Mouse (Mus musculus) v-Abl transformed pro-B cells (cell line): ENCODE results near the gene Trp53.
"Not testable (repeated sequence)": the region's sequence is repeated elsewhere in the genome, so short reads cannot be mapped to it uniquely, and the experiment has no call there.

Experiments used
- in situ Hi-C, 2 experiments: fragments of 400-800 bp; cut with MboI; formaldehyde crosslinking; loops; one replicate each; pipeline ENCODE4 v1.15.1; 2025; ENCODE audit not compliant: unreplicated experiment in 2 of 2

Gene Trp53

DNA sequence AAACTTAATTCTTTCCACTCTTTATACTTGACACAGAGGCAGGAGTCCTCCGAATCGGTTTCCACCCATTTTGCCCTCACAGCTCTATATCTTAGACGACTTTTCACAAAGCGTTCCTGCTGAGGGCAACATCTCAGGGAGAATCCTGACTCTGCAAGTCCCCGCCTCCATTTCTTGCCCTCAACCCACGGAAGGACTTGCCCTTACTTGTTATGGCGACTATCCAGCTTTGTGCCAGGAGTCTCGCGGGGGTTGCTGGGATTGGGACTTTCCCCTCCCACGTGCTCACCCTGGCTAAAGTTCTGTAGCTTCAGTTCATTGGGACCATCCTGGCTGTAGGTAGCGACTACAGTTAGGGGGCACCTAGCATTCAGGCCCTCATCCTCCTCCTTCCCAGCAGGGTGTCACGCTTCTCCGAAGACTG is at the start of gene Trp53, which contains the start of gene Wrap53:
Gene Trp53, plus strand, starts transcription at position 269 of the 424 bp plus-strand sequence.
Gene Wrap53, minus strand, starts transcription at position 165 of the 424 bp plus-strand sequence.
- in situ Hi-C loops, result no loop called here

DNA sequence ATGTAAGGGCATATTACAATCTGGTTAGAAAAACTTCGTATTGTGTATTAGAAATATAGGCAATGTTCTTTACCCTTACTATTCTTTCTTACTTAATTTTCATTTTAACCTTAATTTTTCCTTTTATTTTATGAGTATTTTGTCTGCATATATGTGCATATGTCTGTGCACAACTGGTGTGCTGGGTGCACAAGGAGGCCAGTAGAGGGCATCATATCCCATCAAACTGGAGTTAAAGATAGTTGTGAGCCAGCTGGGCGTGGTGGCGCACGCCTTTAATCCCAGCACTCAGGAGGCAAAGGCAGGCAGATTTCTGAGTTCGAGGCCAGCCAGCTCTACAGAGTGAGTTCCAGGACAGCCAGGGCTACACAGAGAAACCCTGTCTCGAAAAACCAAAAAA is 49.4 kb upstream of the Trp53 start:
- in situ Hi-C loops, result loop anchor here in 1 of 2 experiments (5.0 kb wide), 1 partner anchor 92 kb away; the partner anchor contains the start of gene Sat2

DNA sequence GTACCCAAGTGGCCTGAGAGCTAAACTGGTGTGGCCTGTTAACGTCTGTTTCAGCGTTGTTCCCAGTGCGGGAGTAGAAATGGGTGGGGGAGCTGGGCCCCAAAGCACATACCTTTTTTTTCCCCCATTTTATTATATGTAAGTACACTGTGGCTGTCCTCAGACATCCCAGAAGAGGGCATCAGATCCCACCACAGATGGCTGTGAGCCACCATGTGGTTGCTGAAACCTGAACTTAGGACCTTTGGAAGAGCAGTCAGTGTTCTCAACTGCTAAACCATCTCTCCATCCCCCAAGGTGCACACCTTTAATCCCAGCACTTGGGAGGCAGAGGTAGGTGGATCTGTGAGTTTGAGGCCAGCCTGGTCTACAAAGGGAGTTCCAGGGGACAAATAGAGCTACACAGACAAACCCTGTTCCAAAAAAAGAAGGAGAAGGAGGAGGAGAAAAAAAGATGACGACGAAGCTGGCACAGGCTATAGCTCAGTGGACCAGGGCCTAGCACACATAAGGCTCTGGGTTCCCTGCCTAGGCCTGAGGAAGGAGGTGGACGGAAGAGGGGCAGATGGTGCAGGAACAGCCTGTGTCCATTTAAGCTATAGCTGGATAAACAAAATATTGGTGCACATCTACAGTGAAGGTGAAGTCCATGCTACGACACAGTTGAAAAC is 47.5 kb upstream of the Trp53 start:
- in situ Hi-C loops, result loop anchor here in 1 of 2 experiments (5.0 kb wide), 1 partner anchor 90 kb away; the partner anchor contains the start of gene Sat2

DNA sequence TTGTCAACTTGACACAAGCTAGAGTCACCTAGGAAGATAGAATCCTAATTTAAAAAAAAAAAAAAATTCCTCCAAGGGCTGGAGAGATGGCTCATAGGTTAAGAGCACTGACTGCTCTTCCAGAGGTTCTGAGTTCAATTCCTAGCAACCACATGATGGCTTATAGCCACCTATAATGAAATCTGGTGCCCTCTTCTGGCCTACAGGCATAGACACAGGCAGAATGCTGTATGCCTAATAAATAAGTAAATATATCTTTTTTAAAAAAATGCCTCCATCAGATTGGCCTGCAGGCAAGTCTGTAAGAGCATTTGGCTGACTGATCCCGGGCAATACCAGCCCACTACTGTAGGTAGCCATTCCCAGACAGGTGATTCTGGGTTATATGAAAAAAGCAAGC is 45.2 kb upstream of the Trp53 start:
- in situ Hi-C loops, result loop anchor here in 1 of 2 experiments (5.0 kb wide), 1 partner anchor 87 kb away; the partner anchor contains the start of gene Sat2

DNA sequence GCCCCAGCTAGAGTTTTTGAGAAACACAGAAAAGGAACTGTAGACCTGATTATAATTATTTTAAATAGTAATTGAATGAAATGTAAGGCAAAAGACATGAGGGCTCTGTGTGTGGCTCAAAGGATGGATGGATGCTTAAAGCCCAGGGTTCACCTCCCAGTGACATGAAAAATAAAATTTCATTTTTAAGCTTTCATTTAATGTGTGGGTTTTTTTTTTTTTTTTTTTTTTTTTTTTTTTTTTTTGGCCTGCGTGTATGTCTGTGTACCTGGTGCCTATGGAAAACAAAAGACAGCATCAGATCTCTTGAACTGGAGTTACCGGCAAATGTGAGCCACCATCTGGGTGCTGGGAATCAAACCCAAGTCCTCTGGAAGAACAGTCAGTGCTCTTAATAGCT is 39.5 kb upstream of the Trp53 start:
- in situ Hi-C loops, result no loop called here

DNA sequence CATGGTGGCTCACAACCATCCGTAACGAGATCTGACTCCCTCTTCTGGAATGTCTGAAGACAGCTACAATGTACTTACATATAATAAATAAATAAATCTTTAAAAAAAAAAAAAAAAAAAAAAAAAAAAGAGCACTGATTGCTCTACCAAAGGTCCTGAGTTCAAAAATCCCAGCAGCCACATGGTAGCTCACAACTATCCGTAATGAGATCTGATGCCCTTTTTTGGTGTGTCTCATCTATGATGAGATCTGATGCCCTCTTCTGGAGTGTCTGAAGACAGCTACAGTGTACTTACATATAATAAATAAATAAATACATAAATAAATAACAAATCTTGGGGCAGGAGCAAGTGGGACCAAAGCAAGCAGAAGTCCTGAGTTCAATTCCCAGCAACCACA is 38.4 kb upstream of the Trp53 start:
- in situ Hi-C loops, result not testable (repeated sequence)

DNA sequence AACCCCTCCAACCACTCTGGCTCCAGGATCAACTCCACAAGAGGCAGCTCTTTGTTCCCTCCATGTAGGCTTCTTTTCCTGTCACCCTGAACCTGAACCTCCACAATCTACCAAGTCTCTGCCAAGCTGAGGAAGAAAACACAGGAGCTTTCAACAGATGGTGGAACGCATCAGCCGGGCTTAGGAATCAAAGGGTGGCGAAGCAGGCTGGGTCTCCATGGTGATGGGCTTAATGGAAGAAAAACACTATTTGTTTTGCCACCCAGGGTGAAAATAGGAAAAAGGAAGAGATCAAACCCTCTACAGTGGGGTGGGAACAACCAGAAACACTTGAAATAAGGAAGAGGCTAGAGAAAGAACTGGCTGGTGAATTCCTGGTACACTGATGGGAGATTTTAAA is 36.6 kb upstream of the Trp53 start:
- in situ Hi-C loops, result no loop called here

DNA sequence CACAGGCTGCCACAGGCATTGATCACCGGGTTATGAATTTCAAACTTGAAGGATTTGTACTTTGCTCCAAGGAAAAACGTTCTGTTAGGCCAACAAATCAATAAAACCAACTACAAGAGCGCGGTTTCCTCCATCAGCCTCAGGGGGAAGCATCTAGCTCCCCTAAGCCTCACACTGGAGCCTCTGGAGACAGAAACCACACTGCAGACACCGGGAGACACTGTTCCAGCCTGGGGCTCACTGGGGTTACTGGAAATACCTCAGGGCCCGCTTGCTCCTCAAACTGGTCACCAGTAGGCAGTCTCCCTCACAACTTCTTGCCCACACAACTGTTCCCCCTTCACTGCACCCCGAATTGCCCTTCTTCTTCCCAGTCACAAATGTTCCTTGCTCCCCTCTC is 34.2 kb upstream of the Trp53 start:
- in situ Hi-C loops, result no loop called here

DNA sequence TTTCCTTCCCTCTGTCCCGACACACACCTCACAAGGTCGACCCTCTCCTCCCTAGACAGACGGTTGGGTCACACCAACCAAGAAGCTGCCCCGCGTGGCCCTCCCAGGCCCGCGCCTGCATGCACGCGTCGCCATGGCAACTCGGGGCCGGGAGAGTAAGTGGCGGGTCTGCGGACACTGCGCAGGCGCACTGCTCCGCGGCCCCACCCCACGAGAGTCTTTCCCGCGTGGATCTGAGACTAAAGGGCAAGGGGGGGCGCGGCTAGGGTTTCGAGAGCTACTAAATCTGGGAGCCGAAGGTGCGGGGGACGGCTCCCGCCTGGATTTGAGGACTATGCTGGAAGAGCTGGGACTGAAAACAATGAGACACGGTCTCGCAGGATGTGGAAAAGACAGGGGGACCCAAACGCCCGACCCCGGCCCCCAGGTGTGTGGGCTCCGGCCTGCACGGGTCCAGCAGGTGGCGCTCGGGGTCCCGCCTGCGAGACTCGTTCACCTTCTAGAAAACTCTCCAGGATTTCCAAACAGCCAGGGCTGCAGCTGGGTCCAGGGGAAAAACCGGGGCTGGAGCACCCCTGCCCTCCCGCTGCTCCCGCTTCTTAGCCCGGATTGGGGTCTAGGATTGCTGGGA is 33.6 kb upstream of the Trp53 start:
- in situ Hi-C loops, result no loop called here

DNA sequence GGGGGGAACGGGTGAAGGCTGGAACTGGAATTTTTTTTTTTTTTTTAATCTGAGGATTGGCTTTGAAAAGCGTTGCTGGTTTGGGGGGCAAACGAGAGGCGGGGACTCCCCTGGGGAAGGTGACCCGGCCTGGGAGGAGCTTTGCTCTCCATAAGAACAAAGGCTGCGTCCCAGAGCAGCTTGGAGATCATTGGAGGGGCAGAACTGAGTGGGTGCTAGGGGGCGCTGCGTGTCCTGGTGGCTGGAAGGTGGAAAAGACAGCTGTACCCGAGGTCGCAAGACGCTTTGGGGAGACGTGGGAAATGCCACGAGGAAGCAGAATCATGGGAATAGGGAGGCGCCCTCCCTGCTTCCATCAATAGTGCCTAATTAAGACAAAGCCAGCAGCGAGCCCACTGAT is 33.1 kb upstream of the Trp53 start:
- in situ Hi-C loops, result no loop called here

DNA sequence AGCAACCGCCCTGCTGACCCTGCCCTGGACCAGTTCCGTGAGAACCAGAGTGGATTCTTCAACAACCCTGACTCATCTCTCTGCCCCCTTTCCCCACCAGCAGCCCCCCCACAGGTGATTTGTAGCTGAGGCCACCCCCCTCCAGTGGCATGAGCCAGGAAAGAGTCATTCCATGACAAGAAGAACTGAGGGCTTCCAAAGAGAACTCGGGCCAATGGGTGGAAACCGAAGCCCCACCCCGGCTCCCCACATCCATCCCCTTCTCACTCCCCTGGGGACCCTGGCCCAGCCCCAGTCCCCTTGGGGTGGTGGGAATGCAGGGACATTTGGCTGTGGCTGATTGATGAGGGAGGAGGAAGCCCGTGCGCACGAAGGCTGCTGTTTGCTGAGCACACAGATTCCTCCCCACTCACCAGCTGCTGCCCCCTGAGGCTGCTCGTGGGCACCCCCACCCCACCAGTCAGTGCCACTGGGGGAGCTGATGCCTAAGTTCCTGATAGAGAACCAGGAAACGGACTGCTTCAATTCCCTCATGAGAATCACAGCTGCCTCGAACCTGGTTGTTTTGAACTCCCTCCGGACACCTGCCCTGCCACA is 31.0 kb upstream of the Trp53 start, which contains the start of gene Dnah2:
Gene Dnah2, minus strand, starts transcription at position 51 of the 597 bp plus-strand sequence.
- in situ Hi-C loops, result no loop called here

DNA sequence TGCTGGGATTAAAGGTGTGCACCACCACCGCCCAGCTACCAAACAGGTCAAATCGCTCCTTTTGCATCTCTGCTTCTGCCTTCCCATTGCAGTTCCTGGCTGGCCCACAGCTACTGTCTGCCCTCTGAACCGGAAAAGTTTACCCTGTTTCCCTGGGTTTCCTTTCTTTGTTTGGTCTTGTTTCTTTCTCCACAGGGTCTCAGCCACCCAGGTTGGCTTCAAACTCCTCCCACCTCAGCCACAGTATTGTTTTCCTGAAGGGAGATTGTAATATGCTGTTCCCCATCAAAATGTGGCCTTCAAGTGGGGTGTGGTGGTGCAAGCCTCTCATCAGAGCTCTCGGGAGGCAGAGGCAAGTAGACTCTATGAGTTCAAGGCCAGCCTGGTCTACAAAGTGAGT is 28.8 kb upstream of the Trp53 start:
- in situ Hi-C loops, result no loop called here

DNA sequence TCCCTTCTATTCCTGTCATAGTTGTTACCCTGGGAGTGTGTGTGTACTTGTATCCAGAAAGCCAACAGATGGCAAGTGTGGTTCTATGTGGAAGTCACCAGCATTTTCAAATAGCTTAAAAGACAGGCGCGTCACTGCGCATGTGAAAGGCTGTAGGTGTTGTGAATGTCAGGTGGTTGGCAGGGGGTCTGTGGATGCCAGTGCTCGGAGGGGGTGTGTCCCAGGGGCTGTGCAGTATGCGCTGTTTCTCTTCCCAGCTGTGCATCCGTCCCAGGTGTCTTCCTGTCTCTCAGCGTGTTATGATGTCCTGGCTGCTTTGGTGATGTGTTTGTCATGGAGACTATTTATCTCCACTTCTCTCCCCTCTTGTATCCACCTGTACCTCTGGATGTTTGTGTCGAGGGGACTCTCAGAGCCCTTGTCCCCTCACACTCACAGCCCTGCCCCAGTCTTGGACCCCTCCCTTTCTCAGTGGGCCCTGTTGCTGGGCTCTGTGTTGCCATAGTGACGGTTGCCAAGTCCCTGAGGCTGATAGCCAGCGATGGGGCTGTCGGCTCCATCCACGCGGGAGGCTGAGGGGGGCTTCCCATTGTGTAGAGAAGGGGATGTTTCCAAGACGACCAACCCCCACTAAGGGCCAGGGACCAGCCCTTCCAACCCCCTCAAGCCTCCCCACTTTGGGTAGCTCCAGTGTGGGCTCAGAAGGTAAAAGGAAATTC is 27.4 kb upstream of the Trp53 start:
- in situ Hi-C loops, result no loop called here

DNA sequence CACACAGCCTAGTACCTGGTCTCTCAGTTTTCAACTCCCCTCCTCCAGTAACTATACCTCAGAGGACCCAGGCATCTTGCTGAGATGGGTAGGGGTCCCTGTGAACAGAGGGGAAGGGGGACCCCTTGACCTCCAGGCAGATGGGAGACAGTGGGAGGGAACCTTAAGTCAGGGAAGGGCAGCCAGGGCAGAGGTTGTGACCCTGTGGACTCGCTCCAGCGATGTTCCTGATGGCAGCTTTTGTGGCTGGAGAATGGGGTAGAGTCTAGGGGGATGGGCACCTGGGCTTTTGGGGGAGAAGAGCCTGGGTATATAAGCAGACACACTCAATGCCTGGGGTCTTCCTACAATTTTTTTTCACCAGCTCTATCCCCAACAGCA is 26.8 kb upstream of the Trp53 start:
- in situ Hi-C loops, result no loop called here

DNA sequence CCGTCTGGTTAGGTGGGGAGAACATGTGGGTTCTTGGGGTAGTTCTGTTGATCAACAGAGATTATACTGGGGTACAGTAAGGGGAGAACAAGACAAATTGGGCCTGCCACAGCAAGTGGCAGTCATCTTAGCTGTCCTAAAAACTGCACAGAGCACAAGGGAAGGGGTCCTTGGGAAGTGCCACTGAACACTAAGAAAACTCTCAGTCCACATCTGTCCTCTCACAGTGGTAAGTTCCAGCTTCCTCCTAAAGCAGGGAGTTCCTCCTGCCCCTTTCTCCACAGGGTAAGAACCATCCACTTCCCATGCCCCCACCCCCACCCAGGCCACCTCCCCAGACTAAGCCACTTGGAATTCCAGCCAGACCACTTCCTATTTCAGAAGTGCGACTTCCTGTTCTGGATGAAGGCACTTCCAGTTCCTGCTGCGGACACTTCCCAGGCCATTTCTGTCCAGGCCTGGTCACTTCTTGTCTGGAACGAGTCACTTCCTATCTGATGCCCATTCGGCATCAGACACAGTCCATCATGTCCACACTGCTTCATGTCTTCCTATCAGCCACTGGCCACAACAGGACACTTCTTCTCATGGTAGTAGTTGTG is 25.5 kb upstream of the Trp53 start:
- in situ Hi-C loops, result no loop called here

DNA sequence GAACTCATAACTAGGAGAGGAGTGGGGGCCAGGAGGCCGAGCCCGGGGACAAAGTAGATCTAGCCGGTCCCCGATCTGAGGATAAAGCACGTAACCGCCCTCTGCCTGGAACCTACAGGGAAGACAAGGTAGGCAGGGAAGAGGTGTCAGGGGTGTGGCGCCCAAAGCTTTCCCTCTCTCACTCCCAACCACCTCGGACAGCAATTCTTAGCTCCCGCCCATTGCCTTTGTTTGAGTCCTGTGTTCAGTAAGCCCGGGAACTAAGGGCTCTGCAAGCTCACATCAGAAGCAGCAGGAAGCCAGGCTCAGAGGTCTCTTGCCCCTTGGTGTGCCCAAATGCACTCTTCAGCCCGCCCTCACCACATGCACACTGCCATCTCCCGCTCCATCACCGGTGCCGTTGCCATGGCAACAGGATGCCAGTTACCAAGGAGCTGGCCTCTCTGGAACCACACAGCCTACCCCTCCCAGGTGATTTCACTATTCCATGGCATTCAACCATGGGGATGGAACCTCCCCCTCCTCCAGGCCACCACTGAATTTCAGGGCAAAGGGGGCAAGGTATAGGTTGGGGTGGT is 22.7 kb upstream of the Trp53 start:
- in situ Hi-C loops, result no loop called here

DNA sequence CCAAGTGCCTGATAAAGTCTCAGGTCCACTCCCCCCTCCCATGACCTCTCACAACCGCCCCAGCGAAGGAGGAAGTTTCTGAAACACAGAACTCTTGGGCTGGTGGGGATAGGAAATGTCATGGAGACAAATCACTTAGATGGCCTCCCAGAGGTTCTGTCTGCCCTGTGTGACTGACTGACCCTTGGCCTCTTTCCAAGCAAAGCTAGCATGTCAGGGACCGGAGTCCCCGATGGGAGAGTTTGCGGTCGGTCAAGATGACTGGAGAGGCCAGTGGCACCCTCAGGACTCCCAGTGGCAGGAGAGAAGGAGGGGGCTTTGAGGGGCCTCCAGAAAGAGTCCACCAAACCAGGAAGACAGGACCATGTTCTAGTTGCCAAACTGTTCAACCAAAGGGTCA is 21.4 kb upstream of the Trp53 start:
- in situ Hi-C loops, result no loop called here

DNA sequence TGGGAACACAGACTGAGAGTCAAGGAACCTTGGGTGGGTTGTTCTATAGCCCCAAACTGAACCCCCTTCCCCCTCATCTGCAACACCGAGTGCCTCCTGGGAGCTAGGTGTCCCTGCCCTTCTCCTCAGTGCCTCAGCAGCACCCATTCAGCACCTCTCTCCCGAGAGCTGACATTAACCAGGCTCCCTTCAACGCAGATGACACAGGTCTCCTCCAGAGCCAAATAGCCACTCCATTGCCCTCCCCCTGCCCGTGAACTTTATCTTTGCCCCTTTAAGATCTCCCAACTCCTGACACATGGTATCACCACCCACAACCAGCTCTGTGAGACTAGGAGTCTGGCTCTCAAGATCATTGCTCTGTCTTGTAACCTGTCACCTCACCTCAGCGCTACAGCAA is 21.0 kb upstream of the Trp53 start:
- in situ Hi-C loops, result no loop called here

DNA sequence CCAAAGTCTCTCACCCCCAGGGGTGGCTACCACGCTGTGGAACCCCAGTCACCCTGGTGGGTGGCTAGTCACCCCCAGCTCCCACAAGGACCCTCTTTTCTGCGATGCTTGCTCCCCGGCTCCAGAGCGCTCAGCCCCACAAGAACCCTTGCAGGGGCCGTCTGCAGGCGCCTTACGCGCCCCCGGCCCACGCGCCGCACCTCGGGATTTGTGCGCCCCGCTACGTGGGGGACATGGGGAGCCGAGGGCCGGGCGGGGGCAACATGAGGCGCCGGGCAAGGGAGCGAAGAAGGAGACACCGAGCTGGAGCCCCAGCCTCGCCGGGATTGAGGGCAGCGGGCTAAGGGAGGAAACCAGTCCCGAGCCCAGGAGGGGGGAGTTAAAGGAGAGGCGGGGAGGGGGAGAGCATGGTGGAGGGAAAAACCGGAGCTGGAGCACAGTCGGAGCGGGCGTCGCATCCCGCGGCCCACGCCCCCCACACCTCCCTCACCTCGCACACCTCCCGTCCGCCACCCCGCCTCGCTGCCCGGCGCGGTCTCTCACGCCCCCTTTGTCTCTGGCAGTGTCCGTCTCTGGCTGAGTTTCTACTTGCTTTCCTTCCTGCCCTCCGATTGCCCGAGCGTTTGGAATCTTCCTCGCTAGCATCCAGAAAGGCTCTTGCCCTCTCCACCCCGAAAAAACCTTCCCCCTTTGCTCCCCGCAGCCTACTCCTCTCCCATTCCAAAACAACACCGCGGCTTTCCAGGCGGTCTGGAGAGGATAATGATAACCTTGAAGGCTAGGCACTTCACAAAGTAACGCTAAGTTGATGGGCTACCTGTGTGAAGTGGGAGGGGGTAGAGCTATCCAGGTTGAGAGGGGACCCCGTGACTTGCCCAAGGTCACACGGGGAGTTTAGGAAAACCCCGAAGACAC is 20.1 kb upstream of the Trp53 start, which contains the start of gene Efnb3:
Gene Efnb3, minus strand, starts transcription at position 355 of the 915 bp plus-strand sequence.
- in situ Hi-C loops, result no loop called here
